Comparison of ENCODE assay signal across 16 mouse cellular contexts in genomic region chr8:70795370-70795769, GRCm38 (mm10). TPM values are rescaled to one million over a fixed set of nuclear protein-coding genes. Genes with fewer than 3 reads are reported as not detected.
DNase-seq lines count a peak whose midpoint lies in the region; ATAC-seq and TF ChIP-seq lines count a peak whose summit lies in the region.
"Had no signal": no experiment of that assay in that cellular context is flagged by ENCODE, and none has a peak within 500 bp of the region (broad histone marks: within the 10 kb centered on the region; RNA-seq: fewer than 3 reads in every experiment).

No protein-coding gene starts in this region.

- ATAC-seq in midbrain, embryonic 11.5 days (ENCODE audit: low FRiP score) = no peak
- no peak for ATAC-seq in stomach, embryonic 15.5 days (ENCODE audit: insufficient read depth, low FRiP score, low read depth)
- no peak for ATAC-seq in megakaryocyte-erythroid progenitor cell, adult 5-6 weeks (replicated peaks; ENCODE audit: low FRiP score, low TSS enrichment, poor library complexity, severe bottlenecking)
- ATAC-seq: activated CD4-positive, CD25-positive, alpha-beta regulatory T cell, adult 4 months; forebrain, embryonic 13.5 days had no signal

- H3K27ac ChIP-seq in cerebellum, adult 2 months (ENCODE audit: insufficient read depth, low read length) = no peak overlapping the region
- H3K27ac ChIP-seq in kidney, adult 2 months (ENCODE audit: insufficient read depth, low read depth, low read length) = no peak overlapping the region
- no peak overlapping the region for H3K27ac ChIP-seq in midbrain, embryonic 10.5 days (replicated peaks)
- no peak overlapping the region for H3K27ac ChIP-seq in midbrain, embryonic 11.5 days (ENCODE audit: low read depth, low read length)
- H3K27ac ChIP-seq in stomach, embryonic 15.5 days = peak overlapping the region; percentile 42; the same call in 1 of the 2 replicates
- H3K27ac ChIP-seq: embryonic facial prominence, embryonic 15.5 days; forebrain, embryonic 13.5 days; liver, embryonic 13.5 days had no signal

- peaks cover 6% of the 10 kb centered on the region for H3K4me1 ChIP-seq in cerebellum, adult 2 months (ENCODE audit: control insufficient read depth, insufficient read depth, low read length)
- peaks cover 12% of the 10 kb centered on the region; the same call in 1 of the 2 replicates for H3K4me1 ChIP-seq in kidney, adult 2 months (ENCODE audit: control insufficient read depth, insufficient read depth, low read length)
- peaks cover 63% of the 10 kb centered on the region for H3K4me1 ChIP-seq in midbrain, embryonic 10.5 days
- H3K4me1 ChIP-seq in midbrain, embryonic 11.5 days (ENCODE audit: control insufficient read depth, insufficient read depth, low read length) = peaks cover 25% of the 10 kb centered on the region
- H3K4me1 ChIP-seq in stomach, embryonic 15.5 days = peaks cover 43% of the 10 kb centered on the region

- H3K9me3 ChIP-seq in midbrain, embryonic 10.5 days (replicated peaks) = no peaks in the 10 kb centered on the region
- no peaks in the 10 kb centered on the region for H3K9me3 ChIP-seq in midbrain, embryonic 11.5 days (ENCODE audit: control insufficient read depth, low read length)
- H3K9me3 ChIP-seq in stomach, embryonic 15.5 days = no peaks in the 10 kb centered on the region
- H3K9me3 ChIP-seq: embryonic facial prominence, embryonic 15.5 days; forebrain, embryonic 13.5 days; liver, embryonic 13.5 days had no signal

- H3K4me3 ChIP-seq in cerebellum, adult 2 months (replicated peaks; ENCODE audit: insufficient read depth, low read depth, low read length) = no peak overlapping the region
- no peak overlapping the region for H3K4me3 ChIP-seq in kidney, adult 2 months (ENCODE audit: insufficient read depth, low read depth, low read length)
- H3K4me3 ChIP-seq in midbrain, embryonic 10.5 days = 0 out of 2 replicates have a peak overlapping the region, but pooled peaks have one; percentile 4
- H3K4me3 ChIP-seq in midbrain, embryonic 11.5 days (ENCODE audit: low read depth, low read length) = no peak overlapping the region
- no peak overlapping the region for H3K4me3 ChIP-seq in stomach, embryonic 15.5 days (replicated peaks)
- H3K4me3 ChIP-seq: embryonic facial prominence, embryonic 15.5 days had no signal

- WGBS in cerebellum, adult 2 months = 92% methylated on average over 2 of the region's 2 CpGs
- 96% methylated on average over 2 of the region's 2 CpGs for WGBS in kidney, adult 2 months
- 90% methylated on average over 2 of the region's 2 CpGs for WGBS in midbrain, embryonic 10.5 days
- WGBS in midbrain, embryonic 11.5 days = 80% methylated on average over 2 of the region's 2 CpGs
- WGBS in stomach, embryonic 15.5 days = 87% methylated on average over 2 of the region's 2 CpGs

- DNase-seq in cerebellum, adult 2 months = no peak
- DNase-seq in cerebellum, postnatal 4 days (ENCODE audit: low spot score in 2 of 2) = no peak
- DNase-seq in kidney, adult 2 months = no peak
- no peak for DNase-seq in kidney, postnatal 14 days
- no peak for DNase-seq in midbrain, embryonic 10.5 days (ENCODE audit: low spot score)
- no peak for DNase-seq in midbrain, embryonic 11.5 days (ENCODE audit: low spot score, missing footprints)
- DNase-seq: adrenal gland, postnatal 36 days; heart, postnatal 14 days; liver, embryonic 13.5 days; right cerebral cortex, postnatal 14 days; thymus, postnatal 4 days had no signal

- peak; percentile 39; the same call in 1 of the 2 replicates for TF ChIP-seq CTCF in cerebellum, adult 2 months (IDR thresholded peaks at IDR 0.05; ENCODE audit: borderline replicate concordance, insufficient read depth, low read depth, low read length)
- TF ChIP-seq CTCF in kidney, adult 2 months (conservative IDR thresholded peaks at IDR 0.05; ENCODE audit: insufficient read depth, insufficient read length, low read depth, low read length) = peak; percentile 41; the same call in 1 of the 2 replicates

- no peak overlapping the region for H3K4me2 ChIP-seq in midbrain, embryonic 11.5 days
- H3K4me2 ChIP-seq in stomach, embryonic 15.5 days = peak overlapping the region; percentile 94; the same call in 1 of the 2 replicates

- no peak overlapping the region for H3K9ac ChIP-seq in midbrain, embryonic 11.5 days (ENCODE audit: low read length)
- no peak overlapping the region for H3K9ac ChIP-seq in stomach, embryonic 15.5 days
- H3K9ac ChIP-seq: embryonic facial prominence, embryonic 15.5 days; forebrain, embryonic 13.5 days; liver, embryonic 13.5 days had no signal

- no peak for TF ChIP-seq POLR2A in cerebellum, adult 2 months (IDR thresholded peaks at IDR 0.05; ENCODE audit: borderline replicate concordance, insufficient read depth, low read length)
- no peak for TF ChIP-seq POLR2A in kidney, adult 2 months (IDR thresholded peaks at IDR 0.05; ENCODE audit: low read depth, low read length)

- no peaks in the 10 kb centered on the region for H3K27me3 ChIP-seq in cerebellum, adult 2 months (ENCODE audit: control insufficient read depth, insufficient read depth, low read length)
- no peaks in the 10 kb centered on the region for H3K27me3 ChIP-seq in kidney, adult 2 months (replicated peaks; ENCODE audit: control insufficient read depth, insufficient read depth, low read length)
- H3K27me3 ChIP-seq in midbrain, embryonic 10.5 days (ENCODE audit: low read depth, poor library complexity, severe bottlenecking) = peaks cover 81% of the 10 kb centered on the region
- H3K27me3 ChIP-seq in midbrain, embryonic 11.5 days (ENCODE audit: control insufficient read depth, insufficient read depth, low read length) = peaks cover 28% of the 10 kb centered on the region
- H3K27me3 ChIP-seq in stomach, embryonic 15.5 days (replicated peaks) = peaks cover 10% of the 10 kb centered on the region

- H3K36me3 ChIP-seq in kidney, adult 2 months (ENCODE audit: control insufficient read depth, insufficient read depth, low read length) = no peaks in the 10 kb centered on the region
- no peaks in the 10 kb centered on the region for H3K36me3 ChIP-seq in midbrain, embryonic 10.5 days
- H3K36me3 ChIP-seq in midbrain, embryonic 11.5 days (ENCODE audit: control insufficient read depth, insufficient read depth, low read length) = no peaks in the 10 kb centered on the region
- H3K36me3 ChIP-seq in stomach, embryonic 15.5 days = no peaks in the 10 kb centered on the region
- H3K36me3 ChIP-seq: embryonic facial prominence, embryonic 15.5 days; liver, embryonic 13.5 days had no signal

RNA-seq across cellular contexts. Expression of gene Mast3, which starts 9.5 kb away (rescaled TPM):
- 69.5 and 70.4 TPM in 2 replicates for polyA plus RNA-seq in cerebellum, adult 2 months (2012; rRNA removed)
- 25.3 and 27.4 TPM in 2 replicates for polyA plus RNA-seq in kidney, adult 2 months (2012; rRNA removed)
- 9.8 and 12.1 TPM in 2 replicates for polyA plus RNA-seq in midbrain, embryonic 10.5 days (2016; fragmentation: Nextera tagmentation; extraction: Ambion mirVana)
- 9.1 and 10.1 TPM in 2 replicates for polyA plus RNA-seq in midbrain, embryonic 11.5 days (2014; fragmentation: Nextera tagmentation; extraction: Ambion mirVana)
- polyA plus RNA-seq in stomach, embryonic 15.5 days (2015; fragmentation: Nextera tagmentation; extraction: Ambion mirVana) = 13.3 and 16.5 TPM in 2 replicates
- total RNA-seq in megakaryocyte-erythroid progenitor cell, adult 5-6 weeks (2014; fragmentation: Nextera tagmentation) = 44.0 and 54.3 TPM in 2 replicates
- total RNA-seq in megakaryocyte-erythroid progenitor cell, adult 5-6 weeks (2017) = 6.2 and 7.3 TPM in 2 replicates

RNA-seq across cellular contexts. Expression of gene Il12rb1, which starts 12.9 kb away (rescaled TPM):
- polyA plus RNA-seq in cerebellum, adult 2 months (2012; rRNA removed) = 1.8 and 1.9 TPM in 2 replicates
- polyA plus RNA-seq in kidney, adult 2 months (2012; rRNA removed) = 0.42 and 0.48 TPM in 2 replicates
- polyA plus RNA-seq in midbrain, embryonic 10.5 days (2016; fragmentation: Nextera tagmentation; extraction: Ambion mirVana) = 0.05 and 0.11 TPM in 2 replicates
- 0.38 TPM in 1 of 2 replicates, not detected in the other for polyA plus RNA-seq in midbrain, embryonic 11.5 days (2014; fragmentation: Nextera tagmentation; extraction: Ambion mirVana)
- 0.26 and 0.43 TPM in 2 replicates for polyA plus RNA-seq in stomach, embryonic 15.5 days (2015; fragmentation: Nextera tagmentation; extraction: Ambion mirVana)
- total RNA-seq in megakaryocyte-erythroid progenitor cell, adult 5-6 weeks (2014; fragmentation: Nextera tagmentation) = 0.31 and 0.79 TPM in 2 replicates
- total RNA-seq in megakaryocyte-erythroid progenitor cell, adult 5-6 weeks (2017) = 1.6 and 2.0 TPM in 2 replicates
- total RNA-seq: adrenal gland, postnatal 36 days had no signal

RNA-seq across cellular contexts. Expression of gene Pik3r2, which starts 18.9 kb away (rescaled TPM):
- 150 and 158 TPM in 2 replicates for polyA plus RNA-seq in cerebellum, adult 2 months (2012; rRNA removed)
- polyA plus RNA-seq in kidney, adult 2 months (2012; rRNA removed) = 60.5 and 94.7 TPM in 2 replicates
- 66.2 and 66.6 TPM in 2 replicates for polyA plus RNA-seq in midbrain, embryonic 10.5 days (2016; fragmentation: Nextera tagmentation; extraction: Ambion mirVana)
- polyA plus RNA-seq in midbrain, embryonic 11.5 days (2014; fragmentation: Nextera tagmentation; extraction: Ambion mirVana) = 25.4 and 30.2 TPM in 2 replicates
- 58.1 and 58.4 TPM in 2 replicates for polyA plus RNA-seq in stomach, embryonic 15.5 days (2015; fragmentation: Nextera tagmentation; extraction: Ambion mirVana)
- total RNA-seq in megakaryocyte-erythroid progenitor cell, adult 5-6 weeks (2014; fragmentation: Nextera tagmentation) = 30.7 and 51.4 TPM in 2 replicates
- total RNA-seq in megakaryocyte-erythroid progenitor cell, adult 5-6 weeks (2017) = 29.2 and 33.9 TPM in 2 replicates

RNA-seq across cellular contexts. Expression of gene Mpv17l2, which starts 34.6 kb away (rescaled TPM):
- 81.1 and 83.4 TPM in 2 replicates for polyA plus RNA-seq in cerebellum, adult 2 months (2012; rRNA removed)
- polyA plus RNA-seq in kidney, adult 2 months (2012; rRNA removed) = 73.4 and 96.3 TPM in 2 replicates
- polyA plus RNA-seq in midbrain, embryonic 10.5 days (2016; fragmentation: Nextera tagmentation; extraction: Ambion mirVana) = 31.7 and 34.6 TPM in 2 replicates
- 28.3 and 29.6 TPM in 2 replicates for polyA plus RNA-seq in midbrain, embryonic 11.5 days (2014; fragmentation: Nextera tagmentation; extraction: Ambion mirVana)
- polyA plus RNA-seq in stomach, embryonic 15.5 days (2015; fragmentation: Nextera tagmentation; extraction: Ambion mirVana) = 44.4 and 51.3 TPM in 2 replicates
- 58.3 and 111 TPM in 2 replicates for total RNA-seq in megakaryocyte-erythroid progenitor cell, adult 5-6 weeks (2014; fragmentation: Nextera tagmentation)
- 4.3 and 17.6 TPM in 2 replicates for total RNA-seq in megakaryocyte-erythroid progenitor cell, adult 5-6 weeks (2017)

RNA-seq across cellular contexts. Expression of gene Rab3a, which starts 40.9 kb away (rescaled TPM):
- polyA plus RNA-seq in cerebellum, adult 2 months (2012; rRNA removed) = 1,156 and 1,176 TPM in 2 replicates
- 29.7 and 31.1 TPM in 2 replicates for polyA plus RNA-seq in kidney, adult 2 months (2012; rRNA removed)
- 17.2 and 40.7 TPM in 2 replicates for polyA plus RNA-seq in midbrain, embryonic 10.5 days (2016; fragmentation: Nextera tagmentation; extraction: Ambion mirVana)
- polyA plus RNA-seq in midbrain, embryonic 11.5 days (2014; fragmentation: Nextera tagmentation; extraction: Ambion mirVana) = 56.6 and 66.1 TPM in 2 replicates
- polyA plus RNA-seq in stomach, embryonic 15.5 days (2015; fragmentation: Nextera tagmentation; extraction: Ambion mirVana) = 20.9 and 24.0 TPM in 2 replicates
- 1.8 and 7.0 TPM in 2 replicates for total RNA-seq in megakaryocyte-erythroid progenitor cell, adult 5-6 weeks (2014; fragmentation: Nextera tagmentation)
- 1.2 and 2.8 TPM in 2 replicates for total RNA-seq in megakaryocyte-erythroid progenitor cell, adult 5-6 weeks (2017)
